In genomic region chr5:113139064-113139726, GRCm38 (mm10) we compare ENCODE assay signal across 7 mouse cellular contexts. TPM values are rescaled to one million over a fixed set of nuclear protein-coding genes. Genes with fewer than 3 reads are reported as not detected.
A peak's percentile ranks its signal among the peaks of the same experiment; 100 is the strongest.
DNase-seq lines count a peak whose midpoint lies in the region; ATAC-seq and TF ChIP-seq lines count a peak whose summit lies in the region.

No protein-coding gene starts in this region.

- peaks cover 51% of the 10 kb centered on the region for H3K4me1 ChIP-seq in lung, embryonic 15.5 days
- H3K4me1 ChIP-seq in forebrain, embryonic 14.5 days (ENCODE audit: control insufficient read depth, insufficient read depth, low read length) = peaks cover 19% of the 10 kb centered on the region
- H3K4me1 ChIP-seq in limb, embryonic 13.5 days = peaks cover 40% of the 10 kb centered on the region
- H3K4me1 ChIP-seq in small intestine, adult 2 months (ENCODE audit: control insufficient read depth, insufficient read depth, insufficient read length, low read length) = peaks cover 36% of the 10 kb centered on the region

- 42% methylated on average over 7 of the region's 7 CpGs for WGBS in lung, embryonic 15.5 days
- 67% methylated on average over 7 of the region's 7 CpGs for WGBS in forebrain, embryonic 14.5 days
- WGBS in limb, embryonic 13.5 days = 64% methylated on average over 7 of the region's 7 CpGs
- WGBS in small intestine, adult 2 months = 29% methylated on average over 7 of the region's 7 CpGs

- H3K4me3 ChIP-seq in lung, embryonic 15.5 days = peak overlapping the region; percentile 46
- peak overlapping the region; percentile 39 for H3K4me3 ChIP-seq in forebrain, embryonic 14.5 days (ENCODE audit: low read depth, low read length)
- peak overlapping the region; percentile 49 for H3K4me3 ChIP-seq in limb, embryonic 13.5 days
- peak overlapping the region; percentile 54 for H3K4me3 ChIP-seq in small intestine, adult 2 months (ENCODE audit: low read depth, low read length)

- peaks cover 11% of the 10 kb centered on the region; the same call in 1 of the 2 replicates for H3K27me3 ChIP-seq in lung, embryonic 15.5 days
- no peaks in the 10 kb centered on the region; the same call in 1 of the 2 replicates for H3K27me3 ChIP-seq in forebrain, embryonic 14.5 days (replicated peaks; ENCODE audit: control insufficient read depth, insufficient read depth, low read length)
- peaks cover 39% of the 10 kb centered on the region for H3K27me3 ChIP-seq in limb, embryonic 13.5 days
- H3K27me3 ChIP-seq in small intestine, adult 2 months (ENCODE audit: control insufficient read depth, insufficient read depth, low read length) = no peaks in the 10 kb centered on the region

- TF ChIP-seq POLR2A in small intestine, adult 2 months (IDR thresholded peaks at IDR 0.05; ENCODE audit: low read depth, low read length) = no peak

- no peaks in the 10 kb centered on the region for H3K36me3 ChIP-seq in lung, embryonic 15.5 days
- no peaks in the 10 kb centered on the region for H3K36me3 ChIP-seq in forebrain, embryonic 14.5 days (ENCODE audit: control insufficient read depth, insufficient read depth, low read length)
- no peaks in the 10 kb centered on the region for H3K36me3 ChIP-seq in limb, embryonic 13.5 days
- 0 out of 2 replicates have a peak, but pooled peaks cover 6% of the 10 kb centered on the region for H3K36me3 ChIP-seq in small intestine, adult 2 months (ENCODE audit: control insufficient read depth, insufficient read depth, low read length)

- H3K4me2 ChIP-seq in lung, embryonic 15.5 days = peak overlapping the region; percentile 79
- peak overlapping the region; percentile 94 for H3K4me2 ChIP-seq in forebrain, embryonic 14.5 days (ENCODE audit: low read length)
- peak overlapping the region; percentile 92 for H3K4me2 ChIP-seq in limb, embryonic 13.5 days (replicated peaks)

- H3K9me3 ChIP-seq in lung, embryonic 15.5 days = no peaks in the 10 kb centered on the region
- H3K9me3 ChIP-seq in forebrain, embryonic 14.5 days (replicated peaks; ENCODE audit: control insufficient read depth, low read length) = no peaks in the 10 kb centered on the region
- peaks cover 7% of the 10 kb centered on the region for H3K9me3 ChIP-seq in limb, embryonic 13.5 days

- peak overlapping the region; percentile 92 for H3K27ac ChIP-seq in lung, embryonic 15.5 days
- H3K27ac ChIP-seq in forebrain, embryonic 14.5 days (ENCODE audit: low read depth, low read length) = peak overlapping the region; percentile 1; the same call in 1 of the 2 replicates
- H3K27ac ChIP-seq in limb, embryonic 13.5 days = peak overlapping the region; percentile 61; the same call in 1 of the 2 replicates
- peak overlapping the region; percentile 24; the same call in 1 of the 2 replicates for H3K27ac ChIP-seq in small intestine, adult 2 months (ENCODE audit: insufficient read depth, low read depth, low read length)

- peak overlapping the region; percentile 51 for H3K9ac ChIP-seq in lung, embryonic 15.5 days
- peak overlapping the region; percentile 66 for H3K9ac ChIP-seq in forebrain, embryonic 14.5 days (ENCODE audit: low read length)
- peak overlapping the region; percentile 72 for H3K9ac ChIP-seq in limb, embryonic 13.5 days

- peak; percentile 10; the same call in 1 of the 2 replicates for ATAC-seq in lung, embryonic 15.5 days (ENCODE audit: borderline replicate concordance, extremely low read depth, low FRiP score, low TSS enrichment)
- peak; percentile 54 for ATAC-seq in forebrain, embryonic 14.5 days
- ATAC-seq in limb, embryonic 13.5 days (ENCODE audit: low FRiP score, low read depth) = no peak

- DNase-seq in lung, postnatal 36 days = no peak
- DNase-seq in forebrain, embryonic 14.5 days (ENCODE audit: low spot score) = no peak
- DNase-seq in right cerebral cortex, postnatal 36 days (ENCODE audit: low spot score in 2 of 2) = no peak
- no peak for DNase-seq in thymus, postnatal 25 days

- no peak for TF ChIP-seq CTCF in small intestine, adult 2 months (IDR thresholded peaks at IDR 0.05; ENCODE audit: extremely low read depth, insufficient read length, insufficient replicate concordance, low read depth, low read length)

RNA-seq across cellular contexts. Expression of gene Crybb3, which starts 57.8 kb away (rescaled TPM):
- polyA plus RNA-seq in lung, embryonic 15.5 days (2015; fragmentation: Nextera tagmentation; extraction: Ambion mirVana) = 0.42 and 0.57 TPM in 2 replicates
- polyA plus RNA-seq in forebrain, embryonic 14.5 days (2014; fragmentation: Nextera tagmentation; extraction: Ambion mirVana) = 0.48 and 0.70 TPM in 2 replicates
- 0.89 and 1.6 TPM in 2 replicates for polyA plus RNA-seq in limb, embryonic 13.5 days (2015; fragmentation: Nextera tagmentation; extraction: Ambion mirVana)
- 2.7 and 21.0 TPM in 2 replicates for polyA plus RNA-seq in small intestine, adult 2 months (2012; rRNA removed)

Comparison
In these comparisons a context has a peak if more than half of its experiments do, and no peak if none do; other contexts are left out.
1. H3K27ac ChIP-seq: peak in every context shown above with its lines; median percentile 92 in lung, embryonic 15.5 days; 61 in limb, embryonic 13.5 days; 24 in small intestine, adult 2 months; 1 in forebrain, embryonic 14.5 days.